Mouse (Mus musculus): ENCODE measurements at regions not wholly inside any gene's neighbourhood (a gene's known extent, or its start where the extent isn't known, plus 50 kb on each side); places are given as distances from the start of the nearest gene placed in this dataset.

- no peak for TF ChIP-seq CTCF (IDR thresholded peaks at IDR 0.05; ENCODE audit: low read depth, low read length)
- no peak for TF ChIP-seq POLR2A (IDR thresholded peaks at IDR 0.05; ENCODE audit: extremely low read depth, insufficient read depth, low read length)
Measured at GRCm38 (mm10) chr13:52154844-52155587, 308.5 kb downstream of the Gadd45g start.

Measured in liver, adult 2 months (tissue).